Mouse (Mus musculus): ENCODE measurements around the gene Fastkd1. TPM values are rescaled to one million over a fixed set of nuclear protein-coding genes. Genes with fewer than 3 reads are reported as not detected.

Gene Fastkd1
- total and polyA plus RNA-seq, 3 experiments = 15.3 to 19.1 (median 18.5) TPM

DNA sequence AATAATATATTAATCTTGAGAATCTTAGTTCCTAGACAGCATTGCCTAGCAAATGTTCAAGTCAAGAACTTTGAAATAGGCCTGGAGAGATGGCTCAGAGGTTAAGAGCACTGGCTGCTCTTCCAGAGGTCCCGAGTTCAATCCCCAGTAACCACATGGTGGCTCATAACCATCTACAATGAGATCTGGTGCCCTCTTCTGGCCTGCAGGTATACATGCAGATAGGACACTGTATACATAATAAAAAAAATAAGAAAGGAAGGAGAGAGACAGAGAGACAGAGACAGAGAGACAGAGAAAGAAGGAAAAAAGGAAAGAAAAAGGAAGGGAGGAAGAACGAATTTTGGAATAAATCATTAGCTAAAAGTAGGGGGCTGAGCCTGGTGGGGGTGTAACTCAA lies 36.6 kb downstream of the Fastkd1 start:
- Histone ChIP-seq H3K9ac (ENCODE audit: insufficient read depth, low read depth) (no peak overlapping the region), H3K27me3 (replicated peaks) (no peaks in the 10 kb centered on the region), H3K79me2 (replicated peaks; ENCODE audit: control insufficient read depth, extremely low read depth, insufficient read depth, poor library complexity, severe bottlenecking) (no peaks in the 10 kb centered on the region), H3K36me3 (replicated peaks in 1 of 2; ENCODE audit: control insufficient read depth in 1 of 2, insufficient read depth in 1 of 2, low read length in 1 of 2) (no peaks in the 10 kb centered on the region), H3K4me1 (ENCODE audit: control insufficient read depth in 1 of 2, insufficient read depth in 2 of 2) (0 out of 4 replicates have a peak, but pooled peaks cover 2 to 13% of the 10 kb centered on the region in 2 experiments), H3K27ac (ENCODE audit: insufficient read depth, low read depth) (no peak overlapping the region), H3K9me3 (replicated peaks; ENCODE audit: low read length) (no peaks in the 10 kb centered on the region), H3K4me2 (ENCODE audit: insufficient read depth, low read depth, poor library complexity, severe bottlenecking) (no peak overlapping the region), H3K4me3 (replicated peaks in 1 of 3; ENCODE audit: low read depth in 2 of 3, low read length in 2 of 3, poor library complexity in 1 of 3) (no peak overlapping the region)
- no peak for TF ChIP-seq ZKSCAN1 (IDR thresholded peaks at IDR 0.05; ENCODE audit: borderline replicate concordance, low read depth, low read length)
- no peak for TF ChIP-seq ZC3H11A (IDR thresholded peaks at IDR 0.05; ENCODE audit: low read depth, low read length)
- no peak for TF ChIP-seq JUN (IDR thresholded peaks at IDR 0.05; ENCODE audit: insufficient read depth, low read depth, low read length)
- TF ChIP-seq MYC (IDR thresholded peaks at IDR 0.05; ENCODE audit: low read depth, low read length) = peak; percentile 77; the same call in 1 of the 2 replicates
- TF ChIP-seq TBP (conservative IDR thresholded peaks at IDR 0.05; ENCODE audit: low read depth, low read length) = 0 out of 2 replicates have a peak, but pooled peaks have one; percentile 44
- TF ChIP-seq MAFK (IDR thresholded peaks at IDR 0.05; ENCODE audit: insufficient replicate concordance, low read length) = no peak
- no peak for TF ChIP-seq ELF1 (IDR thresholded peaks at IDR 0.05; ENCODE audit: low read depth, low read length)
- peak; percentile 53 for TF ChIP-seq SMC3 (IDR thresholded peaks at IDR 0.05; ENCODE audit: low read depth, low read length)
- no peak for TF ChIP-seq MEF2A (IDR thresholded peaks at IDR 0.05; ENCODE audit: borderline replicate concordance, low read depth, low read length)
- TF ChIP-seq POLR2A (IDR thresholded peaks at IDR 0.05; ENCODE audit: low read depth, low read length) = no peak
- TF ChIP-seq HCFC1 (IDR thresholded peaks at IDR 0.05; ENCODE audit: low read depth, low read length) = no peak
- no peak for TF ChIP-seq ZMIZ1 (IDR thresholded peaks at IDR 0.05; ENCODE audit: low read depth, low read length)
- TF ChIP-seq GABPA (IDR thresholded peaks at IDR 0.05; ENCODE audit: insufficient replicate concordance, low read depth, low read length) = no peak
- TF ChIP-seq E2F4 (IDR thresholded peaks at IDR 0.05; ENCODE audit: insufficient replicate concordance, low read depth, low read length) = no peak
- TF ChIP-seq PAX5 (IDR thresholded peaks at IDR 0.05; ENCODE audit: low read length) = no peak
- peak; percentile 37 for TF ChIP-seq RAD21 (IDR thresholded peaks at IDR 0.05; ENCODE audit: low read depth, low read length)
- peak in 1 of 2 experiments; percentile 73; a peak in 2 of 4 replicates for TF ChIP-seq CTCF (conservative IDR thresholded peaks at IDR 0.05 in 1 of 2, IDR thresholded peaks at IDR 0.05 in 1 of 2; ENCODE audit: low read depth in 2 of 2, low read length in 2 of 2)
- TF ChIP-seq EP300 (IDR thresholded peaks at IDR 0.05; ENCODE audit: low read length) = no peak
- peak; percentile 80 for TF ChIP-seq ZNF384 (IDR thresholded peaks at IDR 0.05; ENCODE audit: low read depth, low read length)
- no peak for TF ChIP-seq MXI1 (IDR thresholded peaks at IDR 0.05; ENCODE audit: low read depth, low read length)
- no peak for TF ChIP-seq CHD2 (IDR thresholded peaks at IDR 0.05; ENCODE audit: low read length)
- TF ChIP-seq JUND (conservative IDR thresholded peaks at IDR 0.05; ENCODE audit: low read depth, low read length) = no peak
- no peak for TF ChIP-seq SIN3A (IDR thresholded peaks at IDR 0.05; ENCODE audit: low read length)
- no peak for TF ChIP-seq RCOR1 (conservative IDR thresholded peaks at IDR 0.05; ENCODE audit: low read depth, low read length)
- no peak for TF ChIP-seq CHD1 (IDR thresholded peaks at IDR 0.05; ENCODE audit: low read depth, low read length)
- no peak for TF ChIP-seq UBTF (IDR thresholded peaks at IDR 0.05; ENCODE audit: low read depth, low read length)
- in situ Hi-C loops (cut with MboI; ENCODE audit: low pct_ligation_motif_present, low pct_unique_long_range_greater_than_20kb, low sequenced_read_pairs) = no loop called here
- dilution Hi-C loops (cut with MboI; ENCODE audit: extremely low pct_ligation_motif_present, extremely low pct_unique_long_range_greater_than_20kb, low sequenced_read_pairs) = no loop called here
- DNase-seq (ENCODE audit: extremely low read depth) = peak; percentile 22
